Mouse (Mus musculus) heart, postnatal 4 days (tissue): ENCODE measurements around the gene Olfr1204. TPM values are rescaled to one million over a fixed set of nuclear protein-coding genes. Genes with fewer than 3 reads are reported as not detected.

Experiments used
- DNase-seq: peaks from one replicate; pipeline ENCODE4 v3.0.0; 2021
- total RNA-seq, 2 experiments: library from RNA; stranded (reverse); gene quantifications; 2 replicates each; pipeline ENCODE4 v1.2.3; 2021

Olfr1204 gene
- total RNA-seq = not detected

GRCm38 (mm10) chr2:88848992-88849391, at the start of gene Olfr1204:
Gene Olfr1204 (plus strand): TSS chr2:88849292.
- no peak for DNase-seq

GRCm38 (mm10) chr2:88814196-88814595, 34.9 kb upstream of the Olfr1204 start, which contains the start of gene Olfr1202:
Gene Olfr1202 (plus strand): TSS chr2:88814496.
- DNase-seq = no peak

GRCm38 (mm10) chr2:88829437-88829836, 19.7 kb upstream of the Olfr1204 start, which contains the start of gene Olfr1205:
Gene Olfr1205 (plus strand): TSS chr2:88829737.
- DNase-seq = no peak

- DNase-seq = no peak
Measured at GRCm38 (mm10) chr2:88838477-88838876, 10.6 kb upstream of the Olfr1204 start.

- no peak for DNase-seq
Measured at GRCm38 (mm10) chr2:88862931-88863330, 13.8 kb downstream of the Olfr1204 start, which contains the start of gene Olfr1206. Gene Olfr1206 (plus strand): TSS chr2:88863231.

- DNase-seq = no peak
Measured at GRCm38 (mm10) chr2:88902211-88902610, 53.1 kb downstream of the Olfr1204 start, which contains the start of gene Olfr1208. Gene Olfr1208 (minus strand): TSS chr2:88902311.

Other genes with a start within 250 kb of the Olfr1204 start
- under 1 TPM; 0.05 to 0.07 TPM for gene Olfr1191-ps1, start 208.8 kb upstream of the Olfr1204 start, total RNA-seq
- gene Olfr1192-ps1, start 200.8 kb upstream of the Olfr1204 start, total RNA-seq = not detected
- not detected for gene Olfr1193, start 173.7 kb upstream of the Olfr1204 start, total RNA-seq
- gene Olfr1195, start 160.1 kb upstream of the Olfr1204 start, total RNA-seq = not detected
- gene Olfr1196, start 144.7 kb upstream of the Olfr1204 start, total RNA-seq = not detected
- not detected for gene Olfr1197, start 116.9 kb upstream of the Olfr1204 start, total RNA-seq
- not detected for gene Olfr1198, start 97.9 kb upstream of the Olfr1204 start, total RNA-seq
- gene Olfr1199, start 88.8 kb upstream of the Olfr1204 start, total RNA-seq = not detected
- not detected for gene Olfr1200, start 78.8 kb upstream of the Olfr1204 start, total RNA-seq
- not detected for gene Olfr1201, start 56.3 kb upstream of the Olfr1204 start, total RNA-seq
- gene Olfr1202, start 34.8 kb upstream of the Olfr1204 start, total RNA-seq = not detected
- not detected for gene Olfr1205, start 19.6 kb upstream of the Olfr1204 start, total RNA-seq
- gene Olfr1206, start 13.9 kb downstream of the Olfr1204 start, total RNA-seq = not detected
- gene Olfr1208, start 53.0 kb downstream of the Olfr1204 start, total RNA-seq = not detected
- gene Olfr1209, start 65.9 kb downstream of the Olfr1204 start, total RNA-seq = not detected
- gene Olfr1211, start 88.8 kb downstream of the Olfr1204 start, total RNA-seq = not detected
- not detected for gene Olfr1212, start 104.7 kb downstream of the Olfr1204 start, total RNA-seq
- gene Gm13762, start 131.0 kb downstream of the Olfr1204 start, total RNA-seq = not detected
- gene Olfr1214, start 143.4 kb downstream of the Olfr1204 start, total RNA-seq = not detected
- not detected for gene Olfr1215, start 157.7 kb downstream of the Olfr1204 start, total RNA-seq
- gene Olfr1216, start 169.0 kb downstream of the Olfr1204 start, total RNA-seq = not detected
- gene Olfr1217, start 182.8 kb downstream of the Olfr1204 start, total RNA-seq = not detected
- not detected for gene Olfr1218, start 211.9 kb downstream of the Olfr1204 start, total RNA-seq
- not detected for gene Olfr1219, start 234.2 kb downstream of the Olfr1204 start, total RNA-seq